Mouse (Mus musculus) spleen, adult 12 weeks (tissue): Measurements from ENCODE around the gene Zbtb44.

Experiments
- DNase-seq: peaks from one replicate; pipeline ENCODE4 v3.0.0; 2022; ENCODE audit warnings: low spot score

Zbtb44 gene

GRCm38 (mm10) chr9:31070706-31071105, 40.3 kb downstream of the Zbtb44 start:
- DNase-seq: no peak

- DNase-seq: no peak
Observed at GRCm38 (mm10) chr9:31072256-31072655, 41.8 kb downstream of the Zbtb44 start.

- DNase-seq: no peak
Observed at GRCm38 (mm10) chr9:31073797-31074196, 43.4 kb downstream of the Zbtb44 start.

GRCm38 (mm10) chr9:31074836-31075235, 44.4 kb downstream of the Zbtb44 start:
- DNase-seq: no peak

GRCm38 (mm10) chr9:31080726-31081125, 50.3 kb downstream of the Zbtb44 start:
- no peak for DNase-seq

GRCm38 (mm10) chr9:31082054-31082666, 51.7 kb downstream of the Zbtb44 start:
- peak; percentile 54 for DNase-seq

- DNase-seq: no peak
Observed at GRCm38 (mm10) chr9:31082771-31083170, 52.3 kb downstream of the Zbtb44 start.

- DNase-seq: no peak
Observed at GRCm38 (mm10) chr9:31085556-31085955, 55.1 kb downstream of the Zbtb44 start.

GRCm38 (mm10) chr9:31086085-31086753, 55.8 kb downstream of the Zbtb44 start:
- peak; percentile 25 for DNase-seq

GRCm38 (mm10) chr9:31086754-31087145, 56.3 kb downstream of the Zbtb44 start:
- no peak for DNase-seq

- DNase-seq: no peak
Observed at GRCm38 (mm10) chr9:31087466-31087865, 57.0 kb downstream of the Zbtb44 start.

GRCm38 (mm10) chr9:31088116-31088515, 57.7 kb downstream of the Zbtb44 start:
- DNase-seq: no peak

- DNase-seq: no peak
Observed at GRCm38 (mm10) chr9:31088883-31089282, 58.4 kb downstream of the Zbtb44 start.

GRCm38 (mm10) chr9:31089541-31089940, 59.1 kb downstream of the Zbtb44 start:
- DNase-seq: no peak

- DNase-seq: no peak
Observed at GRCm38 (mm10) chr9:31090081-31091023, 59.9 kb downstream of the Zbtb44 start.

- no peak for DNase-seq
Observed at GRCm38 (mm10) chr9:31091162-31091581, 60.7 kb downstream of the Zbtb44 start.

GRCm38 (mm10) chr9:31092111-31092832, 61.8 kb downstream of the Zbtb44 start:
- DNase-seq: no peak

- no peak for DNase-seq
Observed at GRCm38 (mm10) chr9:31092833-31093195, 62.4 kb downstream of the Zbtb44 start.

GRCm38 (mm10) chr9:31097088-31098082, 66.9 kb downstream of the Zbtb44 start:
- no peak for DNase-seq

GRCm38 (mm10) chr9:31098118-31098517, 67.7 kb downstream of the Zbtb44 start:
- no peak for DNase-seq

GRCm38 (mm10) chr9:31108464-31108863, 78.0 kb downstream of the Zbtb44 start:
- no peak for DNase-seq
